Mouse (Mus musculus): Measurements from ENCODE around the gene Sertad2. TPM values are rescaled to one million over a fixed set of nuclear protein-coding genes. Genes with fewer than 3 reads are reported as not detected.

Gene Sertad2
- 10 to 100 TPM in 2 of 3 experiments, 1 to 10 TPM in 1; 9.5 to 17.8 (median 16.8) TPM for polyA plus RNA-seq (2017; shearing (Covaris generic))

- peak; percentile 88 for ATAC-seq
These were observed at the start of gene Sertad2 for GRCm38 (mm10) chr11:20542739-20543452. Gene Sertad2 (plus strand): TSS chr11:20543253.

GRCm38 (mm10) chr11:20493922-20494626 lies 49.0 kb upstream of the Sertad2 start:
- no peak for ATAC-seq

GRCm38 (mm10) chr11:20500516-20500915 lies 42.5 kb upstream of the Sertad2 start:
- no peak for ATAC-seq

GRCm38 (mm10) chr11:20501160-20501955 lies 41.7 kb upstream of the Sertad2 start:
- no peak for ATAC-seq

GRCm38 (mm10) chr11:20513574-20513973 lies 29.5 kb upstream of the Sertad2 start:
- ATAC-seq: no peak

GRCm38 (mm10) chr11:20514757-20515156 lies 28.3 kb upstream of the Sertad2 start:
- ATAC-seq: no peak

GRCm38 (mm10) chr11:20521321-20521720 lies 21.7 kb upstream of the Sertad2 start:
- no peak for ATAC-seq

- ATAC-seq: no peak
These were observed 20.3 kb upstream of the Sertad2 start for GRCm38 (mm10) chr11:20522750-20523149.

- ATAC-seq: no peak
These were observed 18.6 kb upstream of the Sertad2 start for GRCm38 (mm10) chr11:20524435-20524834.

- no peak for ATAC-seq
These were observed 17.1 kb upstream of the Sertad2 start for GRCm38 (mm10) chr11:20525909-20526308.

GRCm38 (mm10) chr11:20527901-20528300 lies 15.2 kb upstream of the Sertad2 start:
- no peak for ATAC-seq

- ATAC-seq: peak; percentile 41
These were observed 11.4 kb upstream of the Sertad2 start for GRCm38 (mm10) chr11:20531682-20531991.

GRCm38 (mm10) chr11:20531992-20532881 lies 10.8 kb upstream of the Sertad2 start:
- peak; percentile 88 for ATAC-seq

- ATAC-seq: no peak
These were observed 9.8 kb upstream of the Sertad2 start for GRCm38 (mm10) chr11:20533231-20533630.

GRCm38 (mm10) chr11:20537221-20537620 lies 5.8 kb upstream of the Sertad2 start:
- no peak for ATAC-seq

GRCm38 (mm10) chr11:20538496-20538895 lies 4.6 kb upstream of the Sertad2 start:
- ATAC-seq: no peak

GRCm38 (mm10) chr11:20541280-20541679 lies 1.8 kb upstream of the Sertad2 start:
- ATAC-seq: no peak

- no peak for ATAC-seq
These were observed 937 bp upstream of the Sertad2 start for GRCm38 (mm10) chr11:20541995-20542637.

- ATAC-seq: peak; percentile 4
These were observed 534 bp downstream of the Sertad2 start for GRCm38 (mm10) chr11:20543453-20544120.

GRCm38 (mm10) chr11:20544376-20544775 lies 1.3 kb downstream of the Sertad2 start:
- no peak for ATAC-seq
